Mouse (Mus musculus): Measurements from ENCODE around the gene Acer3.

DNA sequence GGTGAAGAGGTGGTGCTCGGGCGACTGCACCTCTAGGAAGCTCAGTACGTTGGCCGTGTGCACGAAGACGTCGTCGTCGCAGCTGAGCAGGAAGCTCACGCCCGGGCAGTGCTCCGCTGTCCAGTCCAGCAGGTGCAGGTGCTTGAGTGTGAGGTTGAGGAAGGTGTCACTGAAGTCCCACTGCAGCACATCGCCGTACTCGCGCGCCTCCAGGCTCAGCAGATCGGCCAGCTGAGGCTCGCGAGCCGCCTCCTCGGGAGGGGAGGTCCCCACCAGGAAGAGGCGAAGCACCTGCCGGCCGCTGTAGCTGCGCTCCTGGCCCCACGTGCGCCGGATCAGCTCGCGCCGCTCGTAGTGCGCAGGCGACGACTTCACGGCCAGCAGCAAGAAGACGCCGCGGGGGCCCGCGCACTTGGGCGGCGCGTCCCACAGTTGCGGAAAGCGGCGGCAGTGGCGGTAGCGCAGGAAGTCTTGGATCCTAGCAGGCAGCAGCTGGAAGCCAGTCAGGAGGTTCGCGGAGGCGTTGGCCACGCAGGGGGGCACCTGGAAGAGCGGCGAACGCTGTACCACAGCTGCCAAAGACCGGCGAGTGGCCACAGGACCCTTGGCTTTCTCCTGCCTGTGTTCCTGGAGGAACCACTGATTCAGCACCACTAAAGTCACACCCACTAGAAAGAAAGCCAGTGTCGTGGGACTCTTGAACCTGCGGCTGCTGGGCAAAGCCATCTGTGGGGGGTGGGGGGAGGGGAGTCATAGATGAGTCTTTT, 126.8 kb downstream of the Acer3 start:
- TF ChIP-seq CTCF (IDR thresholded peaks at IDR 0.05; ENCODE audit: borderline replicate concordance, control insufficient read depth, extremely low read depth, insufficient read depth, low read length, poor library complexity) (no peak), POLR2A (IDR thresholded peaks at IDR 0.05; ENCODE audit: control insufficient read depth, extremely low read depth, insufficient read depth, low read length, poor library complexity) (no peak)

Measured in thymus, adult 2 months (tissue).